Mouse (Mus musculus): ENCODE results near the gene Krtap4-2.
"Not testable (repeated sequence)": the region's sequence is repeated elsewhere in the genome, so short reads cannot be mapped to it uniquely, and the experiment has no call there.

Krtap4-2 gene

DNA sequence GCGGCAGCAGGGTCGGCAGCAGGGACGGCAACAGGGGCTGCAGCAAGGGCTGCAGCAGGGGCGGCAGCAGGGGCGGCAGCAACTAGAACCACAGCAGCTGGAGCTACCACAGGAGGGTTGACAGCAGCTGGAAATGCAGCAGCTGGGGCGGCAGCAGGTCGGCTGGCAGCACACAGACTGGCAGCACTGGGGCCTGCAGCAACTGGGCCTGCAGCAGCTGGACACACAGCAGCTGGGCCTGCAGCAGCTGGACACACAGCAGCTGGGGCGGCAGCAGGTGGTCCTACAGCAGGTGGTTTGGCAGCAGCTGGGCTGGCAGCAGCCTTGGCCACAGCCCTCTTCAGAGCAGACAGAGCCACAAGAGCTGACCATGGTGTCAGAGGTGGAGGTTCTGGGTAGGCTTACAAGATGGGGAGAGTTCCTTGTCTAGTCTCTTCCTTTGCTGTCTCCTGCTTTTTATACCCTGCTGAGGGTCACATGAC, at the start of gene Krtap4-2:
Gene Krtap4-2, minus strand, starts transcription at position 432 of the 482 bp plus-strand sequence.
- no peak for DNase-seq (ENCODE audit: low spot score in 2 of 2)

DNA sequence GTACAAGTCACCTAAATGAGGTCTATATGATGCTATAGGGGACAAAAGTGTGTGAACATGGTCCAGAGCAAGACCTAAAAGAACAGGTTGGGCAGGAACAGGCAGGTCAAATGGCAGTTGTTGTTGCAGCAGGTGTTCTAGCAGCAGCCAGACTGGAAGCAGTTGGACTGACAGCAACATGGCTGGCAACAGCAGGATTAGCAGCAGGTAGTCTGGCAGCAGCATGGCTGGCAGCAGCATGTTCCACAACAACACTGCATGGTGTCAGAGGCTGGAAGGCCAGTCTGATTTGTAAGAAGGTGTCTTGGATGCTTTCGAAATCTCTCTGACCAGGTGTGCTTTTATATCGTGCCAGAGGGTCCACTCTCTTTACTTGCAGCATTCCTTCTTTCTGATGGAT, 48.6 kb upstream of the Krtap4-2 start:
- DNase-seq (ENCODE audit: low spot score in 2 of 2), result no peak

DNA sequence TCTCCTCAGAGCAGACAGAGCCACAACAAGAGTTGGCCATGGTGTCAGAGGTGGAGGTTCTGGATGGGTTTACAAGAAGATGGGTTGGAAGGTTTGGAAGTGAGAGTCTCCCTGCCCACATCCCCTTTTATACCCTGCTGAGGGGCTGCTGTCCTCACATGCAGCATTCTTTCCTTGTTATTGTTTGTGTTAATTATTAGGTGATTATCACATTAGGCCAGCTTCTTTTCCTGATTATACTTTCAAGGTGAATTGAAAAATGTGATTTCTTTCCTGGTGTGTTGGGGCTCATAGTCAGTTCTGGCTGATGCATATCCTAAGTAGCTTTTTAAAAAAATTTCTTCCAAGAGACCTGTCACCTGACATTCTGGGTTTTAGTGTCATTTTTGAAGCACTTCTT, 31.0 kb upstream of the Krtap4-2 start, which contains the start of gene Krtap4-6:
Gene Krtap4-6, minus strand, starts transcription at position 101 of the 400 bp plus-strand sequence.
- no peak for DNase-seq (ENCODE audit: low spot score in 2 of 2)

DNA sequence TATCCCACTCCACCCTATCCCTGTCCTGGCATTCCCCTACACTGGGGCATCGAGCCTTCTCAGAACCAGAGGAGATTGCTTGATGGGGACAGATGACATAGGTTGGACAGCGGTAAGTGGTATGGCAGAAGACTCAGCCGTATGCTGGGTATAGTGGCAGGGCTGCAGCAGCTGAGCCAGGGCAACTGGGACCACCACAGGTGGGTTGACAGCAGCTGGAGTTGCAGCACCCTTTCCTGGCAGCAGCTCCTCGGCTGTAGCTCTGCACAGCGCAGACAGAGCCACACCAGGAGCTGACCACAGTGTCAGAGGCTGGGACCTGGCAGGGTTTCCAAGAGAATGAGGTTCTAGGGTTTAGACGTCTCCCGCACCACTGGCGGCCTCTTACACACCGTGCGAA, 27.9 kb upstream of the Krtap4-2 start:
- no peak for DNase-seq (ENCODE audit: low spot score in 2 of 2)

DNA sequence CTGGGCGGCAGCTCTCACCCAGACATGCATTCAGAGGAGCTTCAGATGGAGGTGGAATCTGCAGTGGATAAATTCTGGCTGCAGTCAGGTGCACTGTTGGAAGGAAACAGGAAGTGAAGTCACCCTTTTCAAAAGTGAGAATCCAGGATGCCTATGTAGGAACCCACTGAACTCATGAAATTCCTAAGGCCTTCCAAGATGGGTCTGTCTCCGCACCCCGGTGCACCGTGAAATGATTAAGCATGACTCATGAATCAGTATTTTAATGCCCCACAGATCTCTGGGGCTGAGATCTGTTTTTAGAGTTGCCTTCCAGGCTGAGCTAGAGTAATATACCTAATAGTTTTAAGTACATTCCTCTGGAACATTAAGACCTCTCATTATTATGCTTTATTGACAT, 24.4 kb upstream of the Krtap4-2 start:
- DNase-seq (ENCODE audit: low spot score in 2 of 2), result no peak

DNA sequence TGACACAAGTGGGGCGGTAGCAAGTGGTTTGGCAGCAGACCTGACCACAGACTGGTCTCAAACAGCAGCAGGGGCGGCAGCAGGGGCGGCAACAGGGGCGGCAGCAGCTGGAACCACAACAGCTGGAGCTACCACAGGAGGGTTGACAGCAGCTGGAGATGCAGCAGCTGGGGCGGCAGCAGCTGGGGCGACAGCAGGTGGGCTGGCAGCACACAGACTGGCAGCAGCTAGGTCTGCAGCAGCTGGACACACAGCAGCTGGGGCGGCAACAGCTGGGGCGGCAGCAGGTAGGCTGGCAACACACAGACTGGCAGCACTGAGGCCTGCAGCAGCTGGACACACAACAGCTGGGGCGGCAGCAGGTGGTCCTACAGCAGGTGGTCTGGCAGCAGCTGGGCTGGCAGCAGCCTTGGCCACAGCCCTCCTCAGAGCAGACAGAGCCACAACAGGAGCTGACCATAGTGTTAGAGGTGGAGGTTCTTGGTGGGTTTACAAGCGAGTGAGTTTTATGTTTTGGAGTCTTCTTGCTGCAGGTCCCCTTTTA, 23.7 kb upstream of the Krtap4-2 start, which contains the start of gene Gm11563:
Gene Gm11563, minus strand, starts transcription at position 494 of the 544 bp plus-strand sequence.
- not testable (repeated sequence) for DNase-seq (ENCODE audit: low spot score in 2 of 2)

DNA sequence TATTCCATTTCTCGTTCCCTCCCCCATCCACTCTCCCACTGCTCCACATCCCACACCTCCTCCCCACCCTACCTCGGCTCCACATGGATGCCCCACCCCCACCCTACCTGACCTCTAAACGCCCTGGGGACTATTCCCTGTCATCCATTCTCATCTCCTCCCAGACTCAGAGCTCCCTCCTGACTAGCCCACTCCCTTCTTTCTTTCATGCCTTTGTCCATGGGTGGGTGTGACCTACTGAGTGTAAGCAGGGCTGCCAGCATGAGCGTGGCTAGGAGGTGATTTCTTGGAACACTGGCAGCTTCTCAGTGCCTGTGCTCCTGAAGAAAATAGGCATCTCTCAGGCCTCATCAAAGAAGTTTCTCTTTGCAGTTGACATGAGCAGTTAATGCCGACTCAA, 22.2 kb upstream of the Krtap4-2 start:
- DNase-seq (ENCODE audit: low spot score in 2 of 2), result no peak

DNA sequence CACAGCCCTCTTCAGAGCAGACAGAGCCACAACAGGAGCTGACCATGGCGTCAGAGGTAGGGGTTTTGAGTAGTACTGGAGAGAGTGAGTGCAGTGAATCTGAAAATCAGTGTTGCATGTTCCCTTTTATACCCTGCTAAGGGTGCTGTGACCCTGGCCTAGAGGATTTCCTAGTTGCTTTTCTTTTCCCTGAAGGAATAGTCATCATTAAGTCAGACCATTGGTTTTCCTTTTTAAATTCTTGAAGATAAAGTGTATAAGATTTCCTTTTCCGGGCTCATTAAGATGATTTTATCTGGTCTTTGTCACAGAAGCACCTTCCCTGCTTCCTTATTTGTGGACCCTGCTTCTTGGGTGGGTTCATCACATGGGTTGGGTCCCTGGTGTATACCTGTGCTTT, 15.3 kb upstream of the Krtap4-2 start, which contains the start of gene Gm11555:
Gene Gm11555, minus strand, starts transcription at position 101 of the 400 bp plus-strand sequence.
- DNase-seq (ENCODE audit: low spot score in 2 of 2), result no peak

DNA sequence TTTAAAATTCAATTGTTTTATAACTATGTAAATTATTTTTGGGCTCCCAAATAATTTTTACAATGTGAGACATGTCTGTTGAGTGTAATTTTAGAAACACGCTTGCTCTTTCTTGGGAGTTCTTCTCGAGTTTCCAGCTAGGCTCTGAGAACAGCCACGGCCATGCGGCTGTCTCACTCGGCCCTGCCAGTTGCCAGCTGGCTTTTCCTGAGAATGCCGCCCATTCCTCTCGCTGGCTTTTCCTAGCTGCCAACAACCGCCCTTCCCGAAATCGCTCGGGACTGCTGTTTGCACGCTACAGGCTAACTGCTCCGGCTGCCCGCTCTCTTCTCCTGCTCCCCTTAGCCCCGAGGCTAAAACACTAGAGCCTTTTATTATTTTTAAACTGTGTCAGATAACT, 11.6 kb upstream of the Krtap4-2 start:
- DNase-seq (ENCODE audit: low spot score in 2 of 2), result no peak

DNA sequence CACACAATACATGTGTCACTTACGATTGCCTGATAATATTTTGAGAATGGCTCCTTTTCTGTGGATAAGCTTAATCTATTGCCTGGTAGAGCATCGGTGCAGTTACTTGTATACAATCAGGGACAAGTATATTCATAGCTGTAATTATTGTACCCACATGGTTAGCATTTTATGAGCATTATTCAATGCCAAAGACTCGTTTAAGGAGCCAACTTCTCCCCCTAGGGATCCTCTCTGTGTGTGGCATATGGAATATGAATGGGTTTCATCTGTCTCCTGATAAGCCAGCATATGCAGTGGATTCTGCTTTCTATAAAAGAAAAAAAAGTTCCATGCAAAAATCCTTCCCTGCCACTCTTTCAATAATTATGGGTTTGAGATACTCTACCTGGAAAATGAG, 9.5 kb upstream of the Krtap4-2 start:
- no peak for DNase-seq (ENCODE audit: low spot score in 2 of 2)

DNA sequence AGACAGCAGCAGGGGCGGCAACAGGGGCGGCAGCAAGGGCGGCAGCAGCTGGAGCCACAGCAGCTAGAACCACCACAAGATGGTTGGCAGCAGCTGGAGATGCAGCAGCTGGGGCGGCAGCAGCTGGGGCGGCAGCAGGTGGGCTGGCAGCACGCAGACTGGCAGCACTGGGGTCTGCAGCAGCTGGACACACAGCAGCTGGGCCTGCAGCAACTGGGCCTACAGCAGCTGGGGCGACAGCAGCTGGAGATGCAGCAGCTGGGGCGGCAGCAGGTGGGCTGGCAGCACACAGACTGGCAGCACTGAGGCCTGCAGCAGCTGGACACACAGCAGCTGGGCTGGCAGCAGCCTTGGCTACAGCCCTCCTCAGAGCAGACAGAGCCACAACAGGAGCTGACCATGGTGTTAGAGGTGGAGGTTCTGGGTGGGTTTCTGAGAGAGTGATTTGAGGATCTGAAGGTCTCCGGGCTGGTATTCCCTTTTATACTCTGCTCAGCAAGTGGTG, 8.8 kb upstream of the Krtap4-2 start, which contains the start of gene Krtap4-7:
Gene Krtap4-7, minus strand, starts transcription at position 455 of the 505 bp plus-strand sequence.
- not testable (repeated sequence) for DNase-seq (ENCODE audit: low spot score in 2 of 2)

DNA sequence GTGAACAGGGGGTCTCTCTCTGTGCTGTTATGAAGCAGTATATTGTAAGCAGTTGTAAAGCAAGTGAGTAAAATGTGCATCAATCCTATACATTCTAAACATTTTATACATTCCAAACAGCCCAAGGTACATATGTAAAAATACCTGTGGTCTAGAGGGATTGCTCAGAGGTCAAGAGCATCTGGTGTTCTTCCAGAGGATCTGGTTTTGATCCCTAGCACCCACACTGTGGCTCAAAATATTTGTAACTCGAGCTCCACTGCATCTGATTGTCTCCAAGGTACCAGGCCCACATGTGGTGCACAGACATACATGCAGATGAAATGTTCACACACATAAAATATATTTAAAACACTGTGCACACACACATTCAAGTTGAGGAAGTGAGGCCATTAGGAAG, 6.0 kb upstream of the Krtap4-2 start:
- no peak for DNase-seq (ENCODE audit: low spot score in 2 of 2)

DNA sequence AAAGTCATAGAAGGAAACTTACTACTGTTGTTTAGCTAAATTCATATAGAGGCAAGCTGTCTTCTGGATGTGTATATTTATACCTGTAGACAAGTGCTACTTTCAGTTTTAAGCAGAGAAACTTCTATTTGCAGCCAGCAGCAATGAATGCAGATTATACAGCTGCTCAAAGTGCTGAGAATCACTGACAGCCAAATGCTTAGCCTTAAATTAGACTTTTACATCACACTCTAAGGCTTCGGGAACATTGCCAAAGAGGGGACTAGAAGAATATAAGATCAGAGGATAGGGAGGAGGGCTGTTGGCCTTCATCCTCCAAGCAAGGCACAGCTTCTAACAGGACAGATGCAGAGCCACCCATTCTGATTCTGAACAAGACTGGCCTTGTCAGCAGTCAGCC, 2.2 kb upstream of the Krtap4-2 start:
- no peak for DNase-seq (ENCODE audit: low spot score in 2 of 2)

DNA sequence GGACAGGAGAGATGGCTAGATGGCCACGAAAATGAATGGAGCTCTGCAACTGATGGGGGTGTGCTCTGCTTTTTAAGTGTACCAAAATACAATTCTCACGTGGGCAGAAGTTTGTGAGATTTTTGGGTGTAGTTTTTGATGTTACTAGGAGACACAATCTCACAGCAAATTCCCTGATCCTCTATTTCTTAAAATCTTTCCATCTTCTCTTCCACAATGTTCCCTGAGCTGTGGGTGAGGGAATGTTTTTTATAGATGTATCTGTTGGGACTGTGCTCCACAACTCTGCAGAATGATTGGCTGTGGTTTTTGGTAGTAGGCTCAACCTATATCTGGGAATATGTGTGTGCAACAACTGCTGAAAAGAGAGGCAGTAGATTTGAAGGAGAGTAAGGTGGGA, 1.6 kb downstream of the Krtap4-2 start:
- DNase-seq (ENCODE audit: low spot score in 2 of 2), result no peak

DNA sequence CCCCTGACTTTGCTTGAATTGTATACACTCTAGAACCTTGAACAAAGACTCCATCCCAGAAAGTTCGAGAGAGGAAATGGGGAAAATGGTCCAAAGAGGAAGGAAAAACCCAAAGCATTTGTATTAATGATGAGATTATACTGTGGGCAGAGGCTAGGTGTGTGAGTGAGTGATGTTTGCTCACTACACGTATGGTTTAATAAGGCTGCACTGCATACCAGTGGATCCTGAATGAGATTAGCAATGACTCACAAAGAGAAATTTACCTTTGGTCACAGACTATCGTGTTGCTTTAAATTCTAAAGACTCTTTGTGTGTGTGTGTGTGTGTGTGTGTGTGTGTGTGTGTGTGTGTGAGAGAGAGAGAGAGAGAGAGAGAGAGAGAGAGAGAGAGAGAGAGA, 4.0 kb downstream of the Krtap4-2 start:
- no peak for DNase-seq (ENCODE audit: low spot score in 2 of 2)

DNA sequence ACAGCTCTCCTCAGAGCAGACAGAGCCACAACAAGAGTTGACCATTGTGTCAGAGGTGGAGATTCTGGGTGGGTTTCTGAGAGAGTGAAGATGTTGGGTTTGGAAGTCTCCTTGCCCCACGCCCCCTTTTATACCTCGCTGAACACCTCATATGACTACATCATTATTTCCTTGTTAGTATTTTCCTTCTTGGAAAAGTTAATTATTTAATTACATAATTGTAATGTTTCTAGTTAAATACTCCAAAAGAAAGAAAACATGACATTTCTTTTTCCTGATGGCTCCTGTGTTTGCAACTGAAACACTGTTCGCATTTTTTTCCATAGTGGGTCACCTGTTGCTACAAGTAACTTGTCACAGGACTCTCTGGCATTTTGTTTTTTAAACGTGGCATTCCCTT, 6.7 kb downstream of the Krtap4-2 start, which contains the start of gene Krtap4-1:
Gene Krtap4-1, minus strand, starts transcription at position 101 of the 400 bp plus-strand sequence.
- DNase-seq (ENCODE audit: low spot score in 2 of 2), result no peak

DNA sequence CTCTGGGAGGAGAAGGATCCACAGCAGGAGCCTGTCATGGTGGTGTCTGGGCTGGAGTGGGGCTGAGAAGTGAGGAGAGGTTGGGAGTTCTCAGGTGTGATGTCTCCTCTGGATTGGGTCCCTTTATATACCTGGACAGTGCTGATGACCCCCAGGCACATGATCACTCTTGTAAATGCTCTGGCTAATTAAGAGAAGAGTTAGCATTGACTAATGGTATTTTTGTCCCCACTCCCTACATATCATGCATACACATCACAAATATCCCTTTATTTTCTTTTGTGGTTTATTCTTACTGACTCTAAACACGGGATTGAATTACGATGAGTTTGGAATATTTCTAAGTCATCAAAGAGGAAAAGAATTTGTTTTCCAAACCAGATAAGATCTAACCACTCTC, 14.5 kb downstream of the Krtap4-2 start, which contains the start of gene Gm11562:
Gene Gm11562, minus strand, starts transcription at position 101 of the 400 bp plus-strand sequence.
- no peak for DNase-seq (ENCODE audit: low spot score in 2 of 2)

DNA sequence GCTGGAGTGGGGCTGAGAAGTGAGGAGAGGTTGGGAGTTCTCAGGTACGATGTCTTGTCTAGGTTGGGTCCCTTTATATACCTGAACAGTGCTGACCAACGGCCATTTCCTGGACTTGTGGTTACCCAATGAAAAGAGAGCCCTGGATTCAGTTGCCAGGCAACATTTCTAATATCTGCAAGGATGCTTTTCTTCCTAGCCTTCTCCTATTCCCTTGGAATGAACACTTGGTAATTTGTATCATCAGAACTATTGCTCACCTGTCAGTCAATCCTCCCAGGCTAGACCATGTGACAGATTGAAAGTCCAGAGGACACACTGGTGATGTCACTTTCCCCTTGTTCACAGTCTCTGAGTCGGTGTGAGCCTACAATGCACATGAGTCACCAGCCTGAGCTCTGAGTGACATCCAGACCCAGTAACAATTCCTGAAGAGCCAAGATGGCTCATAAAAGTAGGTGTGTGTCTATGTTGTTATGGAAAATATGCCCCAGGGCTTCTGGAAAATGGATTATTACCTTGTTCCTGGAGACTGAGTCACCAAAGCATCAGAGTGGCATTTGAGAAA, 20.0 kb downstream of the Krtap4-2 start, which contains the start of gene Krtap2-4:
Gene Krtap2-4, minus strand, starts transcription at position 51 of the 568 bp plus-strand sequence.
- no peak for DNase-seq (ENCODE audit: low spot score in 2 of 2)

DNA sequence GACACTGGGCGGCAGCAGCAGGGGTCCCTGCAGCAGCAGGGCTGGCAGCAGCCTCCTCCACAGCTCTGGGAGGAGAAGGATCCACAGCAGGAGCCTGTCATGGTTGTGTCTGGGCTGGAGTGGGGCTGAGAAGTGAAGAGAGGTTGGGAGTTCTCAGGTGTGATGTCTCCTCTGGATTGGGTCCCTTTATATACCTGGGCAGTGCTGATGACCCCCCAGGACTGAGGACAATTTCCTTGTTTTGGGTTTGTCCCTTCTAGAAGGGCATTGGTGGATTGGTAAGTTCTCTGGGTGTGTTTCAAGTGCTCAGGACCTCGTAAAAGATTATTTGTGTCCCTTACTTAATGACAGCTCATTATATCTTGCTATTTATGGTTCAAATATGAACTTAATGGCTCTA, 24.8 kb downstream of the Krtap4-2 start, which contains the start of gene Gm11937:
Gene Gm11937, minus strand, starts transcription at position 101 of the 400 bp plus-strand sequence.
- DNase-seq (ENCODE audit: low spot score in 2 of 2), result not testable (repeated sequence)

DNA sequence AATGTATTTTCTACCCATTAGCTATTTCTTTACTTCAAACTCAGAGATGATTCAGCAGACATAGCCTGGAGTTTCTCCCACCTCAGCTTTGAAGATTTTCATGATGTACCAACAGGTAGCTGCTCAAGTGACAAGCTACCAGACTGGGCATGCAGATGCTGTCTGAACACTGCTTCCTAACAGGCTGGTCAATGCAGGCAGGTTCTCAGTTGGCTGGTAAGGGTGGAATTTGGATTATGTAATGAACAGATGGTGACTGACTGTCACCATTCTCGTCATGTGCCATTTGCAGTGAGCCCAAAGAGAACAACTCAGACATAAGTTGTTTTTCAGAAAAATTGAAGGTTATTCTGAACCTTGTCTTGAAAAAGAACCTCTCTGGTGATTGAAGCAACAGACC, 25.8 kb downstream of the Krtap4-2 start:
- no peak for DNase-seq (ENCODE audit: low spot score in 2 of 2)

DNA sequence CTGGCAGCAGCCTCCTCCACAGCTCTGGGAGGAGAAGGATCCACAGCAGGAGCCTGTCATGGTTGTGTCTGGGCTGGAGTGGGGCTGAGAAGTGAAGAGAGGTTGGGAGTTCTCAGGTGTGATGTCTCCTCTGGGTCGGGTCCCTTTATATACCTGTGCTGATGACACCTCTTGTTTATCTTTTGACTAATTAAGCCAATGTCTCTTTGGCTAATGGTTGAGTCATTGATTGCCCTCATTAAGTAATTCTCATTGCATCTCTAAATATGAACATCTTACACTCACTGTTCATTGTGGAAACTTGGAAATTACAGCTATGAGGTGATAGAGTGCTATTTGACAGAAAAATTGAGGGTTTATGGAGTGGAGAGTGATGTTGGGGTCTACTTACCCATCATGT, 31.7 kb downstream of the Krtap4-2 start, which contains the start of gene Gm11938:
Gene Gm11938, minus strand, starts transcription at position 101 of the 400 bp plus-strand sequence.
- not testable (repeated sequence) for DNase-seq (ENCODE audit: low spot score in 2 of 2)

DNA sequence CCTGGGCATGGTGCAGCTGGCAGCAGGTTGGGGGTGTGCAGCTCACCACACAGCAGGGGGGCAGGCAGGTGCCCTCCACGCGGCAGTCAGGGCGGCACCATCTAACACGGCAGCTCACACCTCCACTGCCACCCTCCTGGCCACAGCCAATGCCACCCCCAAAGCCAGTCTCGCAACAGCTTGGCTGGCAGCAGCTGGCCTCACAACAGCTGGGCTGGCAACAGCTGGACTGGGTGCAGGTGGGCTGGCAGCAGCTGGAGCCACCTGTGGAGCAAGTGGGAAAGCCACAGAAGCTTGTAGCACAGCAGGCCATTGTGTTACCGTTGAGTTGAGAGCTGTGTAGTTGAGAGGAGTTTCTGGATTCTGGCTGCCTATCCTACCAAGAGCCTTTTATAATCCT, 37.1 kb downstream of the Krtap4-2 start, which contains the start of gene Krtap9-3:
Gene Krtap9-3, minus strand, starts transcription at position 364 of the 400 bp plus-strand sequence.
- not testable (repeated sequence) for DNase-seq (ENCODE audit: low spot score in 2 of 2)
